Mouse (Mus musculus) hindbrain, postnatal 0 days (tissue): ENCODE measurements around the gene Mrpl18. TPM values are rescaled to one million over a fixed set of nuclear protein-coding genes. Genes with fewer than 3 reads are reported as not detected.
A peak's percentile ranks its signal among the peaks of the same experiment; 100 is the strongest.
"Not testable (repeated sequence)": the region's sequence is repeated elsewhere in the genome, so short reads cannot be mapped to it uniquely, and the experiment has no call there.

Experiments used
- ATAC-seq: fragments of 200-750 bp; cut with Nextera tagmentation; 2 replicates; pipeline ENCODE4 v1.8.0; 2017; ENCODE audit warnings: mild to moderate bottlenecking, moderate TSS enrichment, moderate library complexity
- DNase-seq: peaks from one replicate; pipeline ENCODE4 v3.0.0-alpha.2; 2015; ENCODE audit warnings: low spot score
- H3K27ac ChIP-seq: fragments of 300-500 bp; sonication (generic); 2 replicates; pipeline ENCODE4 v1.5.1; 2014; ENCODE audit warnings: mild to moderate bottlenecking
- H3K27me3 ChIP-seq: fragments of 300-500 bp; sonication (generic); 2 replicates; pipeline ENCODE4 v1.6.1; 2014; ENCODE audit warnings: low read length, mixed read lengths; ENCODE audit not compliant: insufficient read depth
- H3K36me3 ChIP-seq: fragments of 300-500 bp; sonication (generic); 2 replicates; pipeline ENCODE4 v1.6.1; 2014; ENCODE audit warnings: low read length, mixed read lengths; ENCODE audit not compliant: insufficient read depth
- H3K4me1 ChIP-seq: fragments of 300-500 bp; sonication (generic); 2 replicates; pipeline ENCODE4 v1.6.1; 2014; ENCODE audit warnings: antibody characterized with exemption, low read length, mixed read lengths; ENCODE audit not compliant: insufficient read depth
- H3K4me2 ChIP-seq: fragments of 300-500 bp; sonication (generic); 2 replicates; pipeline ENCODE4 v1.6.1; 2014; ENCODE audit warnings: low read depth, mild to moderate bottlenecking, low read length, moderate library complexity, mixed read lengths
- H3K4me3 ChIP-seq: fragments of 300-500 bp; sonication (generic); 2 replicates; pipeline ENCODE4 v1.5.1; 2014; ENCODE audit warnings: low read length
- H3K9ac ChIP-seq: fragments of 300-500 bp; sonication (generic); replicated peaks from 2 replicates; pipeline ENCODE4 v1.6.1; 2014; ENCODE audit warnings: mild to moderate bottlenecking, low read length, moderate library complexity, mixed read lengths
- H3K9me3 ChIP-seq: fragments of 300-500 bp; sonication (generic); 2 replicates; pipeline ENCODE4 v1.6.1; 2016; ENCODE audit warnings: low read length, mixed read lengths
- CTCF ChIP-seq: IDR thresholded peaks from 2 replicates; pipeline ENCODE4 v1.5.1; 2016; ENCODE audit warnings: antibody characterized with exemption, control low read depth, low read depth
- WGBS: fragments of 180-500 bp; shearing (Covaris S2); extraction: QIAGEN DNeasy Blood & Tissue Kit; methylation state at CpG from one replicate; pipeline ENCODE4 v1.1.7; 2014; 5-methylcytosine and 5-hydroxymethylcytosine counted together
- polyA plus RNA-seq: library from polyadenylated mRNA; unstranded; fragments of >200 nt; fragmentation: Nextera tagmentation; extraction: Ambion mirVana; gene quantifications from 2 replicates; pipeline ENCODE4 v1.2.1, GENCODE M21; 2015
- total RNA-seq: library from RNA; depleted of rRNA; stranded (reverse); fragments of >200 nt; gene quantifications from 2 replicates; pipeline ENCODE4 v1.2.3, GENCODE M21; 2014

Mrpl18 gene
- total and polyA plus RNA-seq, 2 experiments from 2014 or later = 46.9 to 116 TPM

- H3K9me3 ChIP-seq = no peaks in the 10 kb centered on the region
- no peak overlapping the region for H3K9ac ChIP-seq
- H3K4me2 ChIP-seq = no peak overlapping the region
- H3K4me1 ChIP-seq = no peaks in the 10 kb centered on the region
- H3K27ac ChIP-seq = no peak overlapping the region
- 95% methylated on average over 6 of the region's 6 CpGs for WGBS
- H3K36me3 ChIP-seq = 0 out of 2 replicates have a peak, but pooled peaks cover 4% of the 10 kb centered on the region
- DNase-seq (no peak), ATAC-seq (no peak)
- no peak overlapping the region for H3K4me3 ChIP-seq
- no peaks in the 10 kb centered on the region for H3K27me3 ChIP-seq
- TF ChIP-seq CTCF = no peak
Observed at GRCm38 (mm10) chr17:12902291-12902690, 13.9 kb downstream of the Mrpl18 start.

GRCm38 (mm10) chr17:12898607-12899006 lies 17.5 kb downstream of the Mrpl18 start:
- H3K4me3 ChIP-seq, H3K4me2 ChIP-seq, H3K4me1 ChIP-seq, H3K9me3 ChIP-seq, H3K27me3 ChIP-seq, ATAC-seq, H3K9ac ChIP-seq, H3K36me3 ChIP-seq: not testable (repeated sequence)
- peak; percentile 13 for DNase-seq
- WGBS = 32% methylated on average over 2 of the region's 2 CpGs
- H3K27ac ChIP-seq = peak overlapping the region; percentile 60; the same call in 1 of the 2 replicates

GRCm38 (mm10) chr17:12897674-12898073 lies 18.5 kb downstream of the Mrpl18 start:
- Histone ChIP-seq H3K27ac (no peak overlapping the region; the same call in 1 of the 2 replicates), H3K27me3 (no peaks in the 10 kb centered on the region), H3K9me3 (no peaks in the 10 kb centered on the region), H3K4me1 (no peaks in the 10 kb centered on the region), H3K36me3 (peaks cover 4% of the 10 kb centered on the region; the same call in 1 of the 2 replicates), H3K4me3 (no peak overlapping the region), H3K4me2 (no peak overlapping the region), H3K9ac (no peak overlapping the region)
- 82% methylated on average over 5 of the region's 5 CpGs for WGBS
- no peak for DNase-seq
- no peak for TF ChIP-seq CTCF
- ATAC-seq = peak; percentile 75

- H3K4me1 ChIP-seq = no peaks in the 10 kb centered on the region
- ATAC-seq (no peak), DNase-seq (no peak)
- H3K27ac ChIP-seq = no peak overlapping the region
- no peak for TF ChIP-seq CTCF
- H3K9me3 ChIP-seq = no peaks in the 10 kb centered on the region
- 94% methylated on average over 9 of the region's 9 CpGs for WGBS
- H3K36me3 ChIP-seq = no peaks in the 10 kb centered on the region; the same call in 1 of the 2 replicates
- no peak overlapping the region for H3K9ac ChIP-seq
- no peak overlapping the region for H3K4me3 ChIP-seq
- H3K27me3 ChIP-seq = no peaks in the 10 kb centered on the region
- H3K4me2 ChIP-seq = no peak overlapping the region
Observed at GRCm38 (mm10) chr17:12892033-12892432, 24.1 kb downstream of the Mrpl18 start.

GRCm38 (mm10) chr17:12891054-12891453 lies 25.1 kb downstream of the Mrpl18 start:
- 66% methylated on average over 4 of the region's 4 CpGs for WGBS
- TF ChIP-seq CTCF = no peak
- Histone ChIP-seq H3K4me1 (no peaks in the 10 kb centered on the region), H3K27me3 (no peaks in the 10 kb centered on the region), H3K4me2 (no peak overlapping the region), H3K36me3 (no peaks in the 10 kb centered on the region; the same call in 1 of the 2 replicates), H3K9me3 (no peaks in the 10 kb centered on the region), H3K9ac (no peak overlapping the region), H3K4me3 (no peak overlapping the region), H3K27ac (no peak overlapping the region)
- no peak for DNase-seq
- ATAC-seq = no peak

- Histone ChIP-seq H3K4me1 (no peaks in the 10 kb centered on the region), H3K4me2 (no peak overlapping the region), H3K4me3 (no peak overlapping the region), H3K27me3 (no peaks in the 10 kb centered on the region), H3K36me3 (no peaks in the 10 kb centered on the region), H3K27ac (no peak overlapping the region), H3K9ac (no peak overlapping the region), H3K9me3 (no peaks in the 10 kb centered on the region)
- DNase-seq (peak; percentile 44), ATAC-seq (no peak)
- WGBS = 60% methylated on average over 15 of the region's 15 CpGs
- no peak for TF ChIP-seq CTCF
Observed at GRCm38 (mm10) chr17:12887021-12887775, 28.9 kb downstream of the Mrpl18 start.

GRCm38 (mm10) chr17:12886620-12887019 lies 29.5 kb downstream of the Mrpl18 start:
- Histone ChIP-seq H3K27me3 (no peaks in the 10 kb centered on the region), H3K36me3 (no peaks in the 10 kb centered on the region), H3K4me1 (no peaks in the 10 kb centered on the region), H3K4me3 (no peak overlapping the region), H3K9ac (no peak overlapping the region), H3K27ac (no peak overlapping the region), H3K9me3 (no peaks in the 10 kb centered on the region), H3K4me2 (no peak overlapping the region)
- WGBS = 45% methylated on average over 6 of the region's 6 CpGs
- ATAC-seq (no peak), DNase-seq (no peak)
- no peak for TF ChIP-seq CTCF
